ENCODE assay signal across 15 mouse cellular contexts in the genomic region with DNA sequence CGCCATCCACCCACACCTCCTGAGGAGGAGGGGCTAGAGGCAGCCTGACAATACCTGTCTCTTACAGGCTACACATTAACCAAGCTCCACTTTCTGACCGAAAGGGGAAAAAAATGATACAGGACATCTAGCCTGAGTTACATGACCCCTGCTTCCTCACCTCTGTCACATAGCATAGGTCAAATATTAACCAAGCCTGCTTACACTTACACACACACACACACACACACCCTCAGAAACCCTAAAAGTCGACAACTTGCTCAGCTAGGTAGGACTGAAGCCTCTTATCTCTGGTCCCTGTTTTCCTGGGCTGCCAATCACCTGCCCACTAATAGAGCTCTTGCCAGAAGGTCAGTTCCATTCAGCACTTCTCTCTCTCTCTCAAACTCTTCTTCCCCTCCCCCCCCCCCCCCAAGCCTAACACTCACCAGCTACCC.
DNase-seq lines count a peak whose midpoint lies in the region; ATAC-seq lines count a peak whose summit lies in the region.
"Had no signal": no experiment of that assay in that cellular context is flagged by ENCODE, and none has a peak within 500 bp of the region (broad histone marks: within the 10 kb centered on the region; RNA-seq: fewer than 3 reads in every experiment).

No protein-coding gene starts in this region.

- ATAC-seq in intestine, embryonic 15.5 days, result peak; percentile 89
- ATAC-seq in stomach, embryonic 14.5 days (ENCODE audit: insufficient number of reproducible peaks, insufficient read depth, low FRiP score, low read depth), result peak; percentile 78
- ATAC-seq: hindbrain, embryonic 16.5 days; lung, postnatal 0 days had no signal

- no peak overlapping the region for H3K4me2 ChIP-seq in intestine, embryonic 15.5 days (replicated peaks)
- H3K4me2 ChIP-seq in stomach, embryonic 14.5 days (replicated peaks; ENCODE audit: low read depth, low read length), result no peak overlapping the region

- WGBS in intestine, embryonic 15.5 days, result 64% methylated on average over 3 of the region's 3 CpGs
- WGBS in limb, embryonic 10.5 days, result 83% methylated on average over 3 of the region's 3 CpGs
- 48% methylated on average over 3 of the region's 3 CpGs for WGBS in stomach, embryonic 14.5 days

- H3K9me3 ChIP-seq in intestine, embryonic 15.5 days, result no peaks in the 10 kb centered on the region
- no peaks in the 10 kb centered on the region for H3K9me3 ChIP-seq in limb, embryonic 10.5 days (replicated peaks)
- H3K9me3 ChIP-seq in stomach, embryonic 14.5 days (ENCODE audit: control insufficient read depth, low read depth, low read length), result no peaks in the 10 kb centered on the region

- no peak overlapping the region for H3K9ac ChIP-seq in intestine, embryonic 15.5 days
- H3K9ac ChIP-seq in stomach, embryonic 14.5 days (replicated peaks; ENCODE audit: low read depth, low read length), result no peak overlapping the region

- H3K4me3 ChIP-seq in intestine, embryonic 15.5 days (replicated peaks), result no peak overlapping the region
- H3K4me3 ChIP-seq in limb, embryonic 10.5 days, result no peak overlapping the region
- H3K4me3 ChIP-seq in stomach, embryonic 14.5 days (ENCODE audit: low read depth, low read length), result no peak overlapping the region
- H3K4me3 ChIP-seq: myocyte had no signal

- no peaks in the 10 kb centered on the region for H3K27me3 ChIP-seq in intestine, embryonic 15.5 days (replicated peaks)
- H3K27me3 ChIP-seq in limb, embryonic 10.5 days (ENCODE audit: low read depth, poor library complexity, severe bottlenecking), result no peaks in the 10 kb centered on the region
- H3K27me3 ChIP-seq in stomach, embryonic 14.5 days (ENCODE audit: control insufficient read depth, insufficient read depth, low read length), result no peaks in the 10 kb centered on the region

- no peak overlapping the region for H3K27ac ChIP-seq in intestine, embryonic 15.5 days
- H3K27ac ChIP-seq in limb, embryonic 10.5 days, result 0 out of 2 replicates have a peak overlapping the region, but pooled peaks have one; percentile 65
- H3K27ac ChIP-seq in stomach, embryonic 14.5 days (ENCODE audit: low read length), result peak overlapping the region; percentile 33; the same call in 1 of the 2 replicates

- peaks cover 24% of the 10 kb centered on the region for H3K4me1 ChIP-seq in intestine, embryonic 15.5 days (replicated peaks)
- peaks cover 68% of the 10 kb centered on the region for H3K4me1 ChIP-seq in limb, embryonic 10.5 days
- H3K4me1 ChIP-seq in stomach, embryonic 14.5 days (ENCODE audit: control insufficient read depth, insufficient read depth, low read length), result peaks cover 29% of the 10 kb centered on the region

- DNase-seq in kidney, adult 11 months, result peak; percentile 27
- DNase-seq in kidney, postnatal 10 days, result no peak
- no peak for DNase-seq in limb, embryonic 10.5 days (ENCODE audit: low spot score)
- DNase-seq in right cerebral cortex, postnatal 4 days, result no peak
- no peak for DNase-seq in adrenal gland, adult 2 months
- DNase-seq in adipocyte (ENCODE audit: low spot score), result no peak
- DNase-seq: adrenal gland, postnatal 10 days; cerebellum, adult 9-10 months; embryo, embryonic 11 days; gastrocnemius, postnatal 36 days had no signal

- no peaks in the 10 kb centered on the region for H3K36me3 ChIP-seq in intestine, embryonic 15.5 days
- no peaks in the 10 kb centered on the region for H3K36me3 ChIP-seq in limb, embryonic 10.5 days
- no peaks in the 10 kb centered on the region for H3K36me3 ChIP-seq in stomach, embryonic 14.5 days (ENCODE audit: control insufficient read depth, insufficient read depth, low read length)
